Mouse (Mus musculus): Measurements from ENCODE around the gene Gm12248. TPM values are rescaled to one million over a fixed set of nuclear protein-coding genes. Genes with fewer than 3 reads are reported as not detected.

Gm12248 gene
- polyA plus RNA-seq, 1 experiment, result 1.5 TPM

DNA sequence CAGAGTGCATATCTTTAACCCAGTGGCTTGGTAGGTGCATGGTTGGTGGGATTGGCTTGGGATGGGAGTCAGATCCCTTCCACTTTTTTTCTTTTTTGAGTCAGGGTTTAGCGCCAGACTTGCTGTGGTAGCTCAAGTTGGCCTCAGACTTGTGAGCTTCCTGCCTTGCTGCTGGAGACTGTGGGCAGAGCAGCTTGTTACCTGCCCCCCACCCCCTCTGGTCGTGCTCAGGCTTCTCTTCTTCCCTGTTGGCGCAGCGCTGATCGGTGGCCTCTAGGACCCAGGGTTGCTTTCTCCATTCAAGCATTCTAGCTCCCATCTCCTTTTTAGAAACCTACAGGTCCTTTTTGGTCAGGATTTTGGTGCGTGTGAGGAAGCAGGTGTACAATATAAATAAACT, 61.8 kb downstream of the Gm12248 start:
- Histone ChIP-seq H3K27me3 (ENCODE audit: control insufficient read depth, insufficient read depth, low read length) (no peaks in the 10 kb centered on the region), H3K4me3 (ENCODE audit: control insufficient read depth, low read depth, low read length) (no peak overlapping the region), H3K4me1 (ENCODE audit: control insufficient read depth, insufficient read depth, low read length) (peaks cover 5% of the 10 kb centered on the region; the same call in 1 of the 2 replicates), H3K36me3 (ENCODE audit: control insufficient read depth, insufficient read depth, low read length) (no peaks in the 10 kb centered on the region; the same call in 1 of the 2 replicates), H3K27ac (ENCODE audit: control insufficient read depth, insufficient read depth, low read depth, low read length) (no peak overlapping the region)
- TF ChIP-seq CTCF (IDR thresholded peaks at IDR 0.05; ENCODE audit: control insufficient read depth, insufficient read depth, insufficient replicate concordance, low read depth, low read length), result no peak
- TF ChIP-seq POLR2A (IDR thresholded peaks at IDR 0.05; ENCODE audit: control insufficient read depth, low read depth, low read length), result no peak

DNA sequence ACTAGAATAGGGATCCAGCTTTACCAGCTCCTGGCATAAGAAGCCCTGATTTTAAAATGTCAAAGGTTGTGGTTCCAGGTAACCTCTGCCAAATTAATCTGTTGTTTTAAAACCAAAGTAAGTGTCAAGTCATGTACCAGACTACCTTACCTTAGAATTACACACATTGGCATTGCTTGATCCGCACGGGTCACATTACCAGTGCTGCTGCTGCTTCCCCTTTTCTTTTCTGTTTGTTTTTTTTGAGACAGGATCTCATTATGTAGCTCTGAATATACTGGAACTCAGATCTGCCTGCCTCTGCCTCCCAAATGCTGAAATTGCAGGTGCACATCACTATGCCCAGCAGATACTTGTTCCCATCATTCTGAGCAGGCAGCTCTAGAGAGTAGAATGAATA, 63.1 kb downstream of the Gm12248 start:
- TF ChIP-seq CTCF (IDR thresholded peaks at IDR 0.05; ENCODE audit: control insufficient read depth, insufficient read depth, insufficient replicate concordance, low read depth, low read length) (no peak), POLR2A (IDR thresholded peaks at IDR 0.05; ENCODE audit: control insufficient read depth, low read depth, low read length) (no peak)
- Histone ChIP-seq H3K4me3 (ENCODE audit: control insufficient read depth, low read depth, low read length) (no peak overlapping the region), H3K36me3 (ENCODE audit: control insufficient read depth, insufficient read depth, low read length) (no peaks in the 10 kb centered on the region; the same call in 1 of the 2 replicates), H3K27ac (ENCODE audit: control insufficient read depth, insufficient read depth, low read depth, low read length) (no peak overlapping the region), H3K27me3 (ENCODE audit: control insufficient read depth, insufficient read depth, low read length) (no peaks in the 10 kb centered on the region), H3K4me1 (ENCODE audit: control insufficient read depth, insufficient read depth, low read length) (peaks cover 7% of the 10 kb centered on the region; the same call in 1 of the 2 replicates)

DNA sequence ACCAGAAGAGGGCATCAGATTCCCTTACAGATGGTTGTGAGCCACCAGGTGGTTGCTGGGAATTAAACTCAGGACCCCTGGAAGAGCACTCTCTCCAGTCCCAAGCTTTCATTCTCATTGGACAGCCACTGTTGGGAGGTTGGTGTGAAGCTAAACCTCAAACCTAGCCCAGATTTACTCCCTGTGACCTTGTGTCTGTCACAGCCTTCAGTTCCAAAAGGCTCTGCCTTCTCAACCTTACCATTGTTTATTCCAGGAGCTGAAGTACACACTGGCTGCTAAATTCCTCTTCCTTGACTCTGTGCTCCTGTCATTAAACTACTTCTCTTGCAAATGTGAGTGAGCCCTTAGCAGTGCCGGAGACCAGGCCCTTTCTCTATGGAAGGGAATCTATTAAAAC, 64.0 kb downstream of the Gm12248 start:
- H3K36me3 ChIP-seq (ENCODE audit: control insufficient read depth, insufficient read depth, low read length), result no peaks in the 10 kb centered on the region; the same call in 1 of the 2 replicates
- TF ChIP-seq POLR2A (IDR thresholded peaks at IDR 0.05; ENCODE audit: control insufficient read depth, low read depth, low read length) (no peak), CTCF (IDR thresholded peaks at IDR 0.05; ENCODE audit: control insufficient read depth, insufficient read depth, insufficient replicate concordance, low read depth, low read length) (no peak)
- H3K4me1 ChIP-seq (ENCODE audit: control insufficient read depth, insufficient read depth, low read length), result peaks cover 7% of the 10 kb centered on the region; the same call in 1 of the 2 replicates
- H3K27ac ChIP-seq (ENCODE audit: control insufficient read depth, insufficient read depth, low read depth, low read length), result no peak overlapping the region
- no peaks in the 10 kb centered on the region for H3K27me3 ChIP-seq (ENCODE audit: control insufficient read depth, insufficient read depth, low read length)
- H3K4me3 ChIP-seq (ENCODE audit: control insufficient read depth, low read depth, low read length), result no peak overlapping the region

DNA sequence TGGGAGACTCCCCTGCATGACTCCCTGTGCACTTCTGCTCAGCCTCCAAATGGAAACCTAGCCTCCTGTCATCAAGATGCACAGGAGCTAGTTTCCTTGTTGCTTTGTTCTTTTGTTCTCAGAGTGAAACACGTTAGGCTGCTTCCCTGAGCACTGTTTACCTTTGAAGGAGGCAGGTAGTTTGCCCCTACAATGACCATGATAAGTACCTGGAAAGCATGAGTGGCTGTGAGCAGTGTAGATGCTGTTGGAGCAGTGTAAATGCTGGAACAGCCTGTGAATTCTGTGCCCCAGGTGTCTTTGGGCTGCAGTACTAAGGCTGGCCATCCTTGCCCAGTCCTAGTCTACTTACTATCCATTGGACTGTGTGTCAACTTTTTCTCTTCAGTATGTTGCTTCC, 66.1 kb downstream of the Gm12248 start:
- no peaks in the 10 kb centered on the region for H3K27me3 ChIP-seq (ENCODE audit: control insufficient read depth, insufficient read depth, low read length)
- TF ChIP-seq POLR2A (IDR thresholded peaks at IDR 0.05; ENCODE audit: control insufficient read depth, low read depth, low read length) (no peak), CTCF (IDR thresholded peaks at IDR 0.05; ENCODE audit: control insufficient read depth, insufficient read depth, insufficient replicate concordance, low read depth, low read length) (no peak)
- H3K4me1 ChIP-seq (ENCODE audit: control insufficient read depth, insufficient read depth, low read length), result peaks cover 7% of the 10 kb centered on the region
- no peak overlapping the region for H3K27ac ChIP-seq (ENCODE audit: control insufficient read depth, insufficient read depth, low read depth, low read length)
- H3K4me3 ChIP-seq (ENCODE audit: control insufficient read depth, low read depth, low read length), result no peak overlapping the region
- no peaks in the 10 kb centered on the region; the same call in 1 of the 2 replicates for H3K36me3 ChIP-seq (ENCODE audit: control insufficient read depth, insufficient read depth, low read length)

DNA sequence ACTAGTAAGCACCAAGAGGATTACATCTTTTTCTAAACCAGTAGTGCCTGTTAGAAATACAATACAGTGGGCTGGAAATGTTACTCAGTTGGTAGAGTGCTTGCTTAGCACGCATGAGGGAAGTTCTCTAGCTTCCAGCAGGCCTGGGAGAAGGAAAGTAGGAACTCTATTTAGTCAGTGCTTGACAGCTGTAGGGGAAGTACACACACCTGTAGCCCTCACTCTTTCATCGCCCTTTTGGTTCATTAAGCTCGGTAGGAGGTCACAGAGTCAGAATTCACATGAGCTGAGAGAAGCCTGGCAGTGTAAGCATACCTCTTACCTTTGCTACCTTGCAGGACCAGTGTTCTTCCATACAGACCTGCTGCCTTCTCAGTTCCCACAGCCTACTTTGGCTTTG, 66.6 kb downstream of the Gm12248 start:
- H3K4me3 ChIP-seq (ENCODE audit: control insufficient read depth, low read depth, low read length), result no peak overlapping the region
- TF ChIP-seq CTCF (IDR thresholded peaks at IDR 0.05; ENCODE audit: control insufficient read depth, insufficient read depth, insufficient replicate concordance, low read depth, low read length) (no peak), POLR2A (IDR thresholded peaks at IDR 0.05; ENCODE audit: control insufficient read depth, low read depth, low read length) (no peak)
- no peak overlapping the region for H3K27ac ChIP-seq (ENCODE audit: control insufficient read depth, insufficient read depth, low read depth, low read length)
- H3K36me3 ChIP-seq (ENCODE audit: control insufficient read depth, insufficient read depth, low read length), result no peaks in the 10 kb centered on the region; the same call in 1 of the 2 replicates
- no peaks in the 10 kb centered on the region for H3K27me3 ChIP-seq (ENCODE audit: control insufficient read depth, insufficient read depth, low read length)
- H3K4me1 ChIP-seq (ENCODE audit: control insufficient read depth, insufficient read depth, low read length), result peaks cover 4% of the 10 kb centered on the region

DNA sequence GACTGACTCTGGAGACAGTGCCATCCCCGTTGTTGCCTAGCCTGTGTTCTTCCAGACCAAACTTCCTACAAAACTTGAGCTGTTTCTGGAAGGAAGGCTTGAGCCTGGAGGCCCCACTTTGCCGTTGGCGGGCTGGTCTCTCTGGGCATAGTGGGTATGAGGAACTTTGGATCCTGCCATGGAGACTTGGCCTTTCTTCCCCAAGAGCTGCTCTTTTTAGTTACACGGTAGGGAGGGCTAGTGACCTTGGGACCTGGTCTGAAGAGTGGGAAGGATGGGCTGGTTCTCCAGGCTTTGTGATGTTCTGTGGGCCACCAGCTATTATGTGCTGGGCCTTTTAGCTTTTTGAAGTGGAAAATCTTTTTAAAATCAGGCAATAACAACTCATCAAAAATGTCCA, 67.1 kb downstream of the Gm12248 start:
- H3K27ac ChIP-seq (ENCODE audit: control insufficient read depth, insufficient read depth, low read depth, low read length), result no peak overlapping the region
- H3K36me3 ChIP-seq (ENCODE audit: control insufficient read depth, insufficient read depth, low read length), result no peaks in the 10 kb centered on the region; the same call in 1 of the 2 replicates
- H3K4me1 ChIP-seq (ENCODE audit: control insufficient read depth, insufficient read depth, low read length), result peaks cover 4% of the 10 kb centered on the region
- no peak overlapping the region for H3K4me3 ChIP-seq (ENCODE audit: control insufficient read depth, low read depth, low read length)
- no peak for TF ChIP-seq CTCF (IDR thresholded peaks at IDR 0.05; ENCODE audit: control insufficient read depth, insufficient read depth, insufficient replicate concordance, low read depth, low read length)
- no peaks in the 10 kb centered on the region for H3K27me3 ChIP-seq (ENCODE audit: control insufficient read depth, insufficient read depth, low read length)

DNA sequence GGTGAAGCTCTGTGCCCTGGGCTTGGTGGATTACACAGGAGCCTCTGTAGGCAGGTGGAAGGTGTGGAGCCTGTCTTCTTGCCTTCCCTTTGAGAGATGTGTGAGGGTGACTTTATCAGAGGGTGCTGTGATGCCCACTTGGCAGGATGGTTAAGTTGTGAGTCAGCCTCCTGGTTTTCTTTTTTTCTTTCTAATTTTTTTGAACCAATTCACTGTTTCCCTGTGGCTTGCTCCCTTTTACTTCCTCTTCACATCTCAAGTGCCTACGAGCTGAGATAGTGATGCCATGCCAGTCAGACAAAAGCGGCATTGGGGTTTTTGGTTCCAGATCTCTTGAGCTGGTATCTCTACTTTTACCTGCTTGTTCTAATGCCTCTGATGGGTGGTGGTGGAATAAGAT, 68.3 kb downstream of the Gm12248 start:
- H3K27me3 ChIP-seq (ENCODE audit: control insufficient read depth, insufficient read depth, low read length), result no peaks in the 10 kb centered on the region
- no peak for TF ChIP-seq POLR2A (IDR thresholded peaks at IDR 0.05; ENCODE audit: control insufficient read depth, low read depth, low read length)
- no peak for TF ChIP-seq CTCF (IDR thresholded peaks at IDR 0.05; ENCODE audit: control insufficient read depth, insufficient read depth, insufficient replicate concordance, low read depth, low read length)
- H3K4me3 ChIP-seq (ENCODE audit: control insufficient read depth, low read depth, low read length), result no peak overlapping the region
- H3K4me1 ChIP-seq (ENCODE audit: control insufficient read depth, insufficient read depth, low read length), result peaks cover 6% of the 10 kb centered on the region
- H3K27ac ChIP-seq (ENCODE audit: control insufficient read depth, insufficient read depth, low read depth, low read length), result no peak overlapping the region
- no peaks in the 10 kb centered on the region; the same call in 1 of the 2 replicates for H3K36me3 ChIP-seq (ENCODE audit: control insufficient read depth, insufficient read depth, low read length)

DNA sequence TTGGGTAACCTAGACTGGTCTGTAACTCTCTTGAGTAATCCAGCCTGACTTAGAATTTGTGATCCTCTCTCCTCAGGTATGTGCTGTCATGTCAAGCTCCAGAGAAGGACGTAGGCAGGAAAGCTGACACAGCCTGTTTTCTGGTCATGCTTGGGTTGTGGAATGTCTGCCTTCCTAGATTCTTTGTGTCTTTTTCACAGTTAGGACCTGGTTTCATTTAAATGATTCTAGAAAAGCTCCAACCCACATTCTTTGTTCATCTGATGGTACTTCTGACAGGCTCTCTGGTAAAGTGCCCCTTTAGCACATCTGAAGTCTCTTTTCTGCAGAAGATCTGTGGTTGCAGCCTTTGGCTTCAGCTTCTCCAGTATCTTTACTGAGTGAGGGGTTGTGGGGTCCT, 68.7 kb downstream of the Gm12248 start:
- H3K4me1 ChIP-seq (ENCODE audit: control insufficient read depth, insufficient read depth, low read length), result peaks cover 6% of the 10 kb centered on the region
- no peaks in the 10 kb centered on the region for H3K27me3 ChIP-seq (ENCODE audit: control insufficient read depth, insufficient read depth, low read length)
- no peak overlapping the region for H3K27ac ChIP-seq (ENCODE audit: control insufficient read depth, insufficient read depth, low read depth, low read length)
- TF ChIP-seq POLR2A (IDR thresholded peaks at IDR 0.05; ENCODE audit: control insufficient read depth, low read depth, low read length) (no peak), CTCF (IDR thresholded peaks at IDR 0.05; ENCODE audit: control insufficient read depth, insufficient read depth, insufficient replicate concordance, low read depth, low read length) (no peak)
- no peak overlapping the region for H3K4me3 ChIP-seq (ENCODE audit: control insufficient read depth, low read depth, low read length)
- H3K36me3 ChIP-seq (ENCODE audit: control insufficient read depth, insufficient read depth, low read length), result no peaks in the 10 kb centered on the region; the same call in 1 of the 2 replicates

Measured in testis, adult 2 months (tissue).